Mouse (Mus musculus) embryonic fibroblast, embryonic 13.5 days (primary cell): ENCODE measurements around the gene Bcl7a.

Source experiments
- CTCF ChIP-seq: IDR thresholded peaks from 2 replicates; pipeline ENCODE4 v1.5.1; 2011; ENCODE audit warnings: mild to moderate bottlenecking, control low read depth, low read length, moderate library complexity, borderline replicate concordance; ENCODE audit not compliant: insufficient read depth
- POLR2A ChIP-seq: IDR thresholded peaks from 2 replicates; pipeline ENCODE4 v1.6.1; 2011; ENCODE audit warnings: low read depth, mild to moderate bottlenecking, control low read depth, low read length, moderate library complexity

DNA sequence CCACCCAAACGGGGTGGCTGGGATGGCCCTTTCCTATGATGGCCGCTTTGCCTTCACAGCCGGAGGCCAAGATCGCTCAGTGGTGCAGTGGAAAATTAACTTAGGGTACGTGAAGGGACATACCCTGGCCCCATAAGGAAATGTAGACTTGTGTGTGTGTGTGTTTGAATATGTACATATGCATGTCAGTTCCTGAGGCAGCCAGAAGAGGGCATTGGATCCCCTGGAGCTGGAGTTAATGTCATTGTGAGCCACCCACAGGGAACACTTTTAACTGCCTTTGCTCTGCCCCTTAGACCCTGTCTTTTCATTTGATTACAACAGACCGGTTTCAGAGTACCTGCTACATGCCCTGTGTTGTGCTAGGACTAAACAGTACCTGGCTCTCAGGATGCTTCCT, 45.1 kb upstream of the Bcl7a start:
- TF ChIP-seq CTCF (no peak), POLR2A (no peak)
